Mouse (Mus musculus): ENCODE measurements at regions not wholly inside any gene's neighbourhood (a gene's known extent, or its start where the extent isn't known, plus 50 kb on each side); places are given as distances from the start of the nearest gene placed in this dataset.

- Histone ChIP-seq H3K27me3 (ENCODE audit: control insufficient read depth, insufficient read depth, low read length, poor library complexity, severe bottlenecking) (no peaks in the 10 kb centered on the region), H3K27ac (ENCODE audit: insufficient read depth, low read length) (no peak overlapping the region), H3K36me3 (ENCODE audit: control insufficient read depth, insufficient read depth, low read length, poor library complexity, severe bottlenecking) (no peaks in the 10 kb centered on the region), H3K4me3 (ENCODE audit: low read depth, low read length) (no peak overlapping the region), H3K4me1 (ENCODE audit: control insufficient read depth, insufficient read depth, low read length) (peaks cover 2% of the 10 kb centered on the region), H3K9ac (ENCODE audit: low read depth, poor library complexity, severe bottlenecking) (no peak overlapping the region), H3K9me3 (replicated peaks; ENCODE audit: control insufficient read depth, insufficient read depth, low read length, poor library complexity, severe bottlenecking) (no peaks in the 10 kb centered on the region)
- no peak for TF ChIP-seq EP300 (IDR thresholded peaks at IDR 0.05; ENCODE audit: insufficient read depth, low read depth, low read length)
These were observed 58.6 kb upstream of the Cldn5 start for GRCm38 (mm10) chr16:18718040-18718439.

GRCm38 (mm10) chr16:18720433-18721233, 56.0 kb upstream of the Cldn5 start:
- peaks cover 5% of the 10 kb centered on the region for H3K4me1 ChIP-seq (ENCODE audit: control insufficient read depth, insufficient read depth, low read length)
- TF ChIP-seq CTCF (IDR thresholded peaks at IDR 0.05; ENCODE audit: low read depth, low read length): no peak
- TF ChIP-seq POLR2A (IDR thresholded peaks at IDR 0.05; ENCODE audit: insufficient read depth, low read length): no peak
- no peaks in the 10 kb centered on the region for H3K27me3 ChIP-seq (ENCODE audit: control insufficient read depth, insufficient read depth, low read length, poor library complexity, severe bottlenecking)
- no peaks in the 10 kb centered on the region for H3K9me3 ChIP-seq (replicated peaks; ENCODE audit: control insufficient read depth, insufficient read depth, low read length, poor library complexity, severe bottlenecking)
- H3K4me3 ChIP-seq (ENCODE audit: low read depth, low read length): no peak overlapping the region
- H3K36me3 ChIP-seq (ENCODE audit: control insufficient read depth, insufficient read depth, low read length, poor library complexity, severe bottlenecking): no peaks in the 10 kb centered on the region
- no peak overlapping the region for H3K27ac ChIP-seq (ENCODE audit: insufficient read depth, low read length)
- H3K9ac ChIP-seq (ENCODE audit: low read depth, poor library complexity, severe bottlenecking): no peak overlapping the region

- H3K9ac ChIP-seq (ENCODE audit: low read depth, poor library complexity, severe bottlenecking): no peak overlapping the region
- TF ChIP-seq EP300 (IDR thresholded peaks at IDR 0.05; ENCODE audit: insufficient read depth, low read depth, low read length) (no peak), CTCF (IDR thresholded peaks at IDR 0.05; ENCODE audit: low read depth, low read length) (no peak), POLR2A (IDR thresholded peaks at IDR 0.05; ENCODE audit: insufficient read depth, low read length) (no peak)
- H3K27me3 ChIP-seq (ENCODE audit: control insufficient read depth, insufficient read depth, low read length, poor library complexity, severe bottlenecking): no peaks in the 10 kb centered on the region
- no peaks in the 10 kb centered on the region for H3K9me3 ChIP-seq (replicated peaks; ENCODE audit: control insufficient read depth, insufficient read depth, low read length, poor library complexity, severe bottlenecking)
- H3K4me3 ChIP-seq (ENCODE audit: low read depth, low read length): no peak overlapping the region
- H3K4me1 ChIP-seq (ENCODE audit: control insufficient read depth, insufficient read depth, low read length): peaks cover 9% of the 10 kb centered on the region
- H3K36me3 ChIP-seq (ENCODE audit: control insufficient read depth, insufficient read depth, low read length, poor library complexity, severe bottlenecking): no peaks in the 10 kb centered on the region
- no peak overlapping the region for H3K27ac ChIP-seq (ENCODE audit: insufficient read depth, low read length)
These were observed 53.3 kb upstream of the Cldn5 start for GRCm38 (mm10) chr16:18723186-18723843.

- Histone ChIP-seq H3K9me3 (replicated peaks; ENCODE audit: control insufficient read depth, insufficient read depth, low read length, poor library complexity, severe bottlenecking) (no peaks in the 10 kb centered on the region), H3K27me3 (ENCODE audit: control insufficient read depth, insufficient read depth, low read length, poor library complexity, severe bottlenecking) (no peaks in the 10 kb centered on the region)
These were observed 52.8 kb upstream of the Cldn5 start for GRCm38 (mm10) chr16:18723874-18724273.

GRCm38 (mm10) chr16:18724706-18725105, 51.9 kb upstream of the Cldn5 start:
- Histone ChIP-seq H3K4me3 (ENCODE audit: low read depth, low read length) (no peak overlapping the region), H3K36me3 (ENCODE audit: control insufficient read depth, insufficient read depth, low read length, poor library complexity, severe bottlenecking) (no peaks in the 10 kb centered on the region), H3K9me3 (replicated peaks; ENCODE audit: control insufficient read depth, insufficient read depth, low read length, poor library complexity, severe bottlenecking) (no peaks in the 10 kb centered on the region), H3K27ac (ENCODE audit: insufficient read depth, low read length) (no peak overlapping the region), H3K9ac (ENCODE audit: low read depth, poor library complexity, severe bottlenecking) (no peak overlapping the region), H3K4me1 (ENCODE audit: control insufficient read depth, insufficient read depth, low read length) (peaks cover 11% of the 10 kb centered on the region), H3K27me3 (ENCODE audit: control insufficient read depth, insufficient read depth, low read length, poor library complexity, severe bottlenecking) (no peaks in the 10 kb centered on the region)
- TF ChIP-seq CTCF (IDR thresholded peaks at IDR 0.05; ENCODE audit: low read depth, low read length) (no peak), EP300 (IDR thresholded peaks at IDR 0.05; ENCODE audit: insufficient read depth, low read depth, low read length) (peak; percentile 98), POLR2A (IDR thresholded peaks at IDR 0.05; ENCODE audit: insufficient read depth, low read length) (no peak)

More at GRCm38 (mm10) chr16:18723874-18724273, 52.8 kb upstream of the Cldn5 start:
- Histone ChIP-seq H3K4me3 (ENCODE audit: low read depth, low read length) (no peak overlapping the region), H3K4me1 (ENCODE audit: control insufficient read depth, insufficient read depth, low read length) (peaks cover 9% of the 10 kb centered on the region), H3K27ac (ENCODE audit: insufficient read depth, low read length) (no peak overlapping the region), H3K9ac (ENCODE audit: low read depth, poor library complexity, severe bottlenecking) (no peak overlapping the region), H3K36me3 (ENCODE audit: control insufficient read depth, insufficient read depth, low read length, poor library complexity, severe bottlenecking) (no peaks in the 10 kb centered on the region)
- TF ChIP-seq EP300 (IDR thresholded peaks at IDR 0.05; ENCODE audit: insufficient read depth, low read depth, low read length): no peak
- no peak for TF ChIP-seq CTCF (IDR thresholded peaks at IDR 0.05; ENCODE audit: low read depth, low read length)
- no peak for TF ChIP-seq POLR2A (IDR thresholded peaks at IDR 0.05; ENCODE audit: insufficient read depth, low read length)

Measured in ES-Bruce4 (cell line).